Mouse (Mus musculus) T-helper 17 cell (primary cell): Measurements from ENCODE around the gene Ensa.

ENCODE experiments used
- in situ Hi-C, 2 experiments: fragments of 300-600 bp; cut with MboI, MseI; formaldehyde crosslinking; loops; 1 replicate in 1 of 2; 2 replicates in 1 of 2; pipeline ENCODE4 v1.15.1; 2025; ENCODE audit warnings: high pct_unique_total_duplicates in 2 of 2

The Ensa gene

GRCm38 (mm10) chr3:95660788-95661478, 36.1 kb downstream of the Ensa start:
- in situ Hi-C loops: loop anchor here in 1 of 2 experiments (25.0 kb wide), 1 partner anchor 901 kb away; the partner anchor contains the start of gene Txnip

GRCm38 (mm10) chr3:95661945-95662715, 37.3 kb downstream of the Ensa start:
- in situ Hi-C loops: loop anchor here in 1 of 2 experiments (25.0 kb wide), 1 partner anchor 900 kb away; the partner anchor contains the start of gene Txnip

GRCm38 (mm10) chr3:95662724-95663449, 38.1 kb downstream of the Ensa start:
- in situ Hi-C loops: loop anchor here in 1 of 2 experiments (25.0 kb wide), 1 partner anchor 899 kb away; the partner anchor contains the start of gene Txnip

DNA sequence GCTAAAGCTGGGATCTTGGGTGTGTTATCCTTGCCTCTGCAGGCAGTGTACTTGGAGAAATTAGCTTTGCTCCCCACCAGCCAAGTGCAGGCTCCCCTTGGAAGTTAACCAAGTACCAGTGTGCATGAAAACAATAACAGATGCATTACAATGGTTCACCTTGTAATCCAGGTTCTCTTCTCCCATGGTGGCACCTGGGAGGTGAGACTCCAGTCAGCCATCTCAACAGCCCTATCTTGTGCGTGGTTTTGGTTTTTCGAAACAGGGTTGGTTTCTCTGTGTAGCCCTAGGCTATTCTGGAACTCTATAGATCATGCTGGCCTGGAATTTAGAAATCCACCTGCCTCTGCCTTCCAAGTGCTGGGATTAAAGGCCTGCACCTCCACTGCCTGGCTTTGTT, 38.7 kb downstream of the Ensa start:
- in situ Hi-C loops: loop anchor here in 1 of 2 experiments (25.0 kb wide), 1 partner anchor 899 kb away; the partner anchor contains the start of gene Txnip

DNA sequence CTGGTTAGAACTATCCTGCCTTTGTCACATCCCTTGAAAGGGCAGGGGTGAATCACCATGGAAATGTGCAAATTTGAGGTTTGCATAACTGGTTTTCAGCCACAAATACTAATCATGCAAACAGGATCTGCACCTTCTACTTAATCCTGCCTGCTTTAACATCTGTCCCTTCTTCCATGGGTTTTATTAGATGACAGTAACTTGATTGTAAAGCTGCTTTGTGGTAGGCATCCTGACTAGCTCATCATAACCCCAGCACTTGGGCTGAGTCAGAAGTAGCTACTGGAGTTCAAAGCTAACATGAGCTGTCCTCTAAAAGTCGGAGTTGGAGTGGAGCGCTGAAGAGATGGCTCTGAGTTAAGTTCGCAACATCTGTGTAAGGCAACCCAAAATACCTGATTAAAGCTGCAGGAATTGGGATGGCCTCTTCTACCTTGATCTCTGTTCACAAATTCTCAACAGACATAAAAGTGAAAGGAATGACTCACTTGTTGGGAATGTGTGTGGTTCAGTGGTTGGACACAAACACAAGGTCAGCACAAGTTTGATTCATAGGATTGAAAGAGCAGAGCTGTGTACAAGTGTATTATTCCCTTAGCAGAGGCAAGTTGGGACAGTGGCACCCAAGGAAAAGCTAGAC, 39.3 kb downstream of the Ensa start:
- in situ Hi-C loops: loop anchor here in 1 of 2 experiments (25.0 kb wide), 1 partner anchor 898 kb away; the partner anchor contains the start of gene Txnip

DNA sequence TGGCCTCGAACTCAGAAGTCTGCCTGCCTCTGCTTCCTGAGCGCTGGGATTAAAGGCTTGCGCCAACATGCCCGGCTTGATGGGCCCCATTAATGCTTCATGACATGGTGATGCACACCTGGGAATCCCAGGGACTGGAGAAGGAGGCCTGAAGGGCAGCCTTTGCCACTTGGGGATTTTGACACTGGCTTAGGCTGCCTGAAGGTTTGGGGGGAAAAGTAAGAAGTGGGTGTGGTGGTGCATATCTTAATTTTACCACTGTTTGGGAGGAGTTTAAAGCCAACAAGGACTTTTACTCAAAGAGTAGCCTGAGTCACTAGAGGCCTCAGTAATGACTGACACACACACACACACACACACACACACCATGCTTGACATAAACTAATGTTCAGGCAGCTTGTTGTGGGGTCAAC, 40.2 kb downstream of the Ensa start:
- in situ Hi-C loops: loop anchor here in 1 of 2 experiments (25.0 kb wide), 1 partner anchor 897 kb away; the partner anchor contains the start of gene Txnip

DNA sequence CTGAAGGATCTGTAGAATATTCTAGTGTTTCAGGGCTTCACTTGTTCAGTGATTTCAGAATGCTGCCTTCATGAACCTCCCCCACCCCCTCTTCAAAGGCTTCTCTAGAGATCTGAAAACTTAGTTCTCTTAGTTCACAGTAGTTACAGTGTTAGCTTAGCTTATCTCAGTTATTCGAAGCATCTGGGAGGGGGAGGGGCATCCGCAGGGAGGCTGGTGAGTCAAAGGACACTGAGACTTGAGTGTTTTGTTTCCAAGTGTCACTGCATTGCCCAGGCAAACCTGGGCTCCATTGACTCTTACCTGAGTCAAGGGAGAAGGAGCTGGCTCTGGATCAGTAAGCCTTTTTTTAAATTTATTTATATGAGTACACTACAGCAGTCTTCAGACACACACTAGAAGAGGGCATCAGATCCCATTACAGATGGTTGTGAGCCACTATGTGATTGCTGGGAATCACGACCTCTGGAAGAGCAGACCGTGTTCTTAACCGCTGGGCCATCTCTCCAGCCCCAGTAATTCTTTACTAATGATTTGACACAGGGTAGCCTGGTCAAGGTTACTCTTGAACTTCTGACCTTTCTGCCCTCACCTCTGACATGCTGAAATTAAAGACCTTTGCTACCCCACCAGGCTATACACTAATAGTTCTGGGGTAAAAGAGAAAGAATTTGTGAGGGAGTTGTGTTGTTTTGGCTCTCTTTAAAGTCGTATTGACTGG, 41.5 kb downstream of the Ensa start:
- in situ Hi-C loops: loop anchor here in 1 of 2 experiments (25.0 kb wide), 1 partner anchor 896 kb away; the partner anchor contains the start of gene Txnip

DNA sequence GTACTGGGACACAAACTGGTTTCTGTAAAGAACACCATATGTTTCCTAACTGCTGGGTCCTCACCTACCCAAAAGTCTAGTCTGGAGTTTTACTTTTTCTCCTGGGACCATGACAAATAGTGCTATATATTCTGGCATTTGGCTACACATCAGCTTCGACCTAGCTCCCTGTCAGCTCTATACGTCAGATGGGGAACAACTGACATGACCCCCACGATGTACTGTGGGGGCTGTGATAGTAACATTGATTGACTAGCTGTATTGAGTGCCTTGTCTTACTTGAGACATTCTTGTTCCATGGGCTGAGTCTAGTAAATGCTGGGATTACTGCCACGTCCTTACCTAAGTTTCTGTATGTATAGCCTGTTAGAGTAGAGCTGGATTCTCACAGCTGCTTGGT, 42.7 kb downstream of the Ensa start:
- in situ Hi-C loops: loop anchor here in 1 of 2 experiments (25.0 kb wide), 1 partner anchor 895 kb away; the partner anchor contains the start of gene Txnip

- in situ Hi-C loops: loop anchor here in 1 of 2 experiments (25.0 kb wide), 1 partner anchor 894 kb away; the partner anchor contains the start of gene Txnip
Measured at GRCm38 (mm10) chr3:95668026-95668425, 43.2 kb downstream of the Ensa start.

DNA sequence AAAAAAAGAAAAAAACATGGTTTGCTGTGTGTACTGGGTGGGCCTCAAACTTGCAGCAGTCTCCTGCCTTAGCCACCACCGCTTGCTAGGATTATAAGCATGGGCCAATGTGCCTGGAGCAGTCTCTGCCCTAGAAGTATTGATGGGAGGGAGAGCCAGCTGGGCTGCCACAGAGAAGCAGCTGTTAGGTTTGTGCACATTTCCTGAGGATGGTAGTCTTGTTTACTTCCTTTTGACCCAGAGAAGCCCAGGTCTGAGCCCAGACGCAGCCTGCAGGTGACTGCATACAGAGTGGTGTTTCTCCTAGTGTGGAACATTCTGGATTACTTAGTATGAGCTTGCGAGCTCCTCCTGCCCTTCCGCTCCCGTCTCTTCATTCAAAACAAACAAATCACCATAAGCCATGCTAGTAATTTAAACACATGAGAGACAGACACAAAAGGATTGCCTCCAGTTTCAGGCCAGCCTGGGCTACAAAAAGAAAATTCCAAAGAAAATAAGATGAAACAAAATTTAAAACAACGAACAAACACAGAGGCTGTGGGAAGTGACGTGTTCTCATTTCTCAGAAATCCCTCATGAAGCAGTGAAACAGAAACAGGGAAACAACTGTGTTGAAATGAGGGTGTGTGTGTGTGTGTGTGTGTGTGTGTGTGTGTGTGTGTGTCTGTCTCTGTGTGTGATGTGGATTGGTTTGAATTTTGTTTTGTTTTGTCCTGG, 44.0 kb downstream of the Ensa start:
- in situ Hi-C loops: loop anchor here in 1 of 2 experiments (25.0 kb wide), 1 partner anchor 894 kb away; the partner anchor contains the start of gene Txnip

GRCm38 (mm10) chr3:95669309-95669665, 44.5 kb downstream of the Ensa start:
- in situ Hi-C loops: loop anchor here in 1 of 2 experiments (25.0 kb wide), 1 partner anchor 893 kb away; the partner anchor contains the start of gene Txnip

DNA sequence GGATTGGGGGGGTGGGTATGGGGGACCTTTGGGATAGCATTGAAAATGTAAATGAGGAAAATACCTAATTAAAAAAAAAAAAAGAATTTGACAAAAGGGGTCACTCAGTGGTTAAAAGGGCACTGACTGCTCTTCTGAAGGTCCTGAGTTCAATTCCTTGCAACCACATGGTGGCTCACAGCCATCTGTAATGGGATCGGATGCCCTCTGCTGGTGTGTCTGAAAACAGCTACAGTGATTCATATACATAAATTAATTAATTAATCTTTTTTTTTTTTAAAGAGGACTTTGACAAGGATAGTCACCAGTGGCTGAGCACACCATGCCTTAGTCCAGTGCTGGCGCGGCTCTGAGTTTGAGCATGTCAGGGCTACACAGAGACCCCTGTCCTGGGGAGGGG, 45.6 kb downstream of the Ensa start:
- in situ Hi-C loops: loop anchor here in 1 of 2 experiments (25.0 kb wide), 1 partner anchor 892 kb away; the partner anchor contains the start of gene Txnip

- in situ Hi-C loops: loop anchor here in 1 of 2 experiments (25.0 kb wide), 1 partner anchor 891 kb away; the partner anchor contains the start of gene Txnip
Measured at GRCm38 (mm10) chr3:95671201-95671600, 46.4 kb downstream of the Ensa start.

- in situ Hi-C loops: loop anchor here in 1 of 2 experiments (25.0 kb wide), 1 partner anchor 890 kb away; the partner anchor contains the start of gene Txnip
Measured at GRCm38 (mm10) chr3:95672461-95672860, 47.7 kb downstream of the Ensa start.

DNA sequence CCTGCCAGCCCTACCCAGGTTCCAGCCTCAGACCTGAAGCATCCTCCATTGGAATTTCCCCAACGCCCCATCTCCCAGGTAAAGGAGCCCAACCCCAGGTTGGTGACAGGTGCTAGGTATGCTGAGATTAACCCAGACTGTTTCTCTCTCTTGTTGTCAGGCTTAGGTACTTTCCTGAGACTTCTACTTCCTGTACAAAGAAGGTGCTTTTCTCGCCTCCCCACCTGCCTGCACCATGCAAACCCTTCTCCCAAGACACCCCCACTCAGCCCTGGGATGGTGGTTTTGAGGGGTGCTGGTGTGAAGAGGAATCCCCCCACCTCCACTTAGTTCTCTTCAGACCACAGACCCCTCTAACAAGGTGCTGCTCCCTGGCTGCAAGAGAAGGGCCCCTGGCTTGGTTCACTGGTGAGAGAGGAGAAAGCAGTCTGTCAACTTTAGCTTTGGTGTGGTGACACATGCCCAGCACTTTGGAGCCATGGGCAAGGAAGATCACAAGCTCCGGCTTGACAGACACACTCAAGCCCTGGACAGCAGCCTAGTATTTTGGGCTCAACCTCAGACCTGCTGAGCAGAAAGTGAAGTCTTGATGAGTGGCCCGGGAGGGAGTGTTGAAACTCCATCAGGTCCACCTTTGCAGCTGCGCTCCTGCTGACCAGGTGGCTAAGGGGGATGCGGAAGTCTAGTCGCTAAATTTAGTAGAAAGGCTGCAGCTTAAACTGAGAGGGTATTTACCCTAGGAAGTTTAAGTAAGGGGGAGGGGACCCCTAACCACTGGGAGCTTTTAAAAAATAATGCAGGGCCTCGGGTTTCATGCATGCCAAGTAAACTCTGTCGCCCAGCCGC, 48.3 kb downstream of the Ensa start:
- in situ Hi-C loops: loop anchor here in 1 of 2 experiments (25.0 kb wide), 1 partner anchor 889 kb away; the partner anchor contains the start of gene Txnip

DNA sequence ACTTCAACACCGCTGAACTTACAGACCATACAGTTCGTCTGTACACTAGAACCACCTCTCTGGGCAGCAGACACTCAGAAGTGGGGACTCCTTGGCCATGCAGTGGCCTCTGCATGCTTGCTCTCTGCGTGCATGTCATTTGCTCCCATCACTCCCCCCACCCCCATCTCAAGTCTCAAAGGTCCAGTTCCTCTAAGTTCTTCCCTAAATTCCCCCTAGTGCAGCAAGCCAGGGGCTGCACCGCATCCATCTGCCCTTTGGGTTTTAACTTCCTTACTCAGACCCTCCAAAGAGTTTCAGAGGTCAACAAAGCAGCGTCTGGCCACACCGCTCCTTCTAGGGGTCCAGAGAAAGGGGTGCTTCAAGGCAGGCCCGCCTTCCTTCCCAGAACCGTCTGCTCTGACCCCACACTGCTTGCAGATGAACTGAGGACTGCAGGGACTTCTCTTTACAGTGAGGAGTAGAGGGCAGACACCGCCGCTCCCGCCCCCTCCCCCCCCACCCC, 49.0 kb downstream of the Ensa start:
- in situ Hi-C loops: loop anchor here in 1 of 2 experiments (25.0 kb wide), 1 partner anchor 889 kb away; the partner anchor contains the start of gene Txnip

DNA sequence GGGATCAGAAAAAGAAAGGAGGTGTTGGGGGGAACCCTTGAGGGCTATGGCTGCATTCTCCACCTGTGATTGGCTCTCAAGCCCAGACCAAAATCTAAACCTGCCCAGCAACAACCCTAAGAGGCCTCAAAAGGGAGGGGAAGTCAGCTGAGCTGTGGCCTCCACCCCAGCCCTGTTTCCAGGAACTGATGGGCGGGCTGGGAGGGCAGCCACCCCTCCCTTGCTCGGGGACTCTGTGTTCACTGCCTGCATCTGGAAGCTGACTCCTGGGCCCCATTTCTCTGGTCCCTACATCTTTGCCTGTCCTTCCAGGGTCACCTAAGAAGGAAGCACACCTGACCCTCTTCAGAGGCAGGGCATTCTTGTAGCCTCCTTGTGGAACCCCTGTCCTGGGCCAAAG, 49.4 kb downstream of the Ensa start:
- in situ Hi-C loops: loop anchor here in 1 of 2 experiments (25.0 kb wide), 1 partner anchor 888 kb away; the partner anchor contains the start of gene Txnip
